Mouse (Mus musculus) lung, adult 2 months (tissue): ENCODE results near the gene Banf1.

Experiments
- CTCF ChIP-seq: fragments of 200-500 bp; IDR thresholded peaks from 2 replicates; pipeline ENCODE4 v1.5.1; 2011; ENCODE audit warnings: mild to moderate bottlenecking, low read length, control low read depth; ENCODE audit not compliant: insufficient read depth
- POLR2A ChIP-seq: fragments of 200-500 bp; IDR thresholded peaks from 2 replicates; pipeline ENCODE4 v1.6.1; 2011; ENCODE audit warnings: low read depth, mild to moderate bottlenecking, control low read depth, low read length, borderline replicate concordance; ENCODE audit errors: extremely low read depth

- TF ChIP-seq POLR2A (no peak), CTCF (no peak)
These were observed 4.0 kb upstream of the Banf1 start for GRCm38 (mm10) chr19:5370932-5371331.
